Mouse (Mus musculus) MEL (cell line): ENCODE data around the gene Ttll11. TPM values are rescaled to one million over a fixed set of nuclear protein-coding genes. Genes with fewer than 3 reads are reported as not detected.

Source experiments
- DNase-seq: peaks from one replicate; pipeline ENCODE4 v3.0.0; 2011; ENCODE audit warnings: low read depth, low spot score
- H3K27ac ChIP-seq: 2 replicates; pipeline ENCODE4 v1.5.1; 2012; ENCODE audit warnings: low read depth, mild to moderate bottlenecking, control low read depth, low read length, moderate library complexity; ENCODE audit not compliant: control insufficient read depth
- H3K27me3 ChIP-seq, 2 experiments: fragments of 150-350 bp in 1 of 2; sonication (generic) in 1 of 2; 2 replicates each; pipeline ENCODE4 v1.6.1; 2012; ENCODE audit warnings: low read length in 2 of 2, mild to moderate bottlenecking in 2 of 2, improper control_type of control experiment in 1 of 2, moderate library complexity in 1 of 2; ENCODE audit not compliant: insufficient read depth in 2 of 2, control insufficient read depth in 1 of 2
- H3K36me3 ChIP-seq, 2 experiments: 2 replicates each; pipeline ENCODE4 v1.6.1; 2012 to 2014; ENCODE audit warnings: low read length in 2 of 2, improper control_type of control experiment in 1 of 2, inconsistent platforms in 1 of 2, mild to moderate bottlenecking in 1 of 2; ENCODE audit not compliant: insufficient read depth in 2 of 2, control insufficient read depth in 1 of 2
- H3K4me1 ChIP-seq, 2 experiments: fragments of 150-350 bp in 1 of 2; sonication (generic) in 1 of 2; 2 replicates each; pipeline ENCODE4 v1.6.1; 2012; ENCODE audit warnings: low read length in 2 of 2, improper control_type of control experiment in 1 of 2, mild to moderate bottlenecking in 1 of 2; ENCODE audit not compliant: insufficient read depth in 2 of 2, control insufficient read depth in 1 of 2
- H3K4me3 ChIP-seq, 2 experiments: fragments of 150-350 bp in 1 of 2; sonication (generic) in 1 of 2; 2 replicates each; pipeline ENCODE4 v1.5.1; 2012; ENCODE audit warnings: low read depth in 2 of 2, low read length in 2 of 2, mild to moderate bottlenecking in 2 of 2, moderate library complexity in 2 of 2, control low read depth in 1 of 2, improper control_type of control experiment in 1 of 2; ENCODE audit not compliant: control insufficient read depth in 1 of 2, insufficient read depth in 1 of 2
- H3K79me2 ChIP-seq: 2 replicates; pipeline ENCODE4 v1.6.1; 2012; ENCODE audit warnings: mild to moderate bottlenecking, low read length, moderate library complexity; ENCODE audit not compliant: control insufficient read depth, poor library complexity, insufficient read depth
- H3K9ac ChIP-seq: 2 replicates; pipeline ENCODE4 v1.6.1; 2012; ENCODE audit warnings: low read depth, mild to moderate bottlenecking, control low read depth, low read length, moderate library complexity; ENCODE audit not compliant: control insufficient read depth, poor library complexity, severe bottlenecking
- H3K9me3 ChIP-seq: fragments of 150-350 bp; sonication (generic); replicated peaks from 2 replicates; pipeline ENCODE4 v1.6.1; 2012; ENCODE audit warnings: mild to moderate bottlenecking, low read length, improper control_type of control experiment, moderate library complexity; ENCODE audit not compliant: insufficient read depth
- CHD2 ChIP-seq: IDR thresholded peaks from 2 replicates; pipeline ENCODE4 v1.6.1; 2011; ENCODE audit warnings: low read length, improper control_type of control experiment
- ELF1 ChIP-seq: IDR thresholded peaks from 2 replicates; pipeline ENCODE4 v1.6.1; 2014; ENCODE audit warnings: low read depth, mild to moderate bottlenecking, inconsistent platforms, low read length, improper control_type of control experiment, moderate library complexity
- ETS1 ChIP-seq: IDR thresholded peaks from 2 replicates; pipeline ENCODE4 v1.6.1; 2012; ENCODE audit warnings: low read depth, mild to moderate bottlenecking, inconsistent platforms, low read length, improper control_type of control experiment, moderate library complexity
- GABPA ChIP-seq: IDR thresholded peaks from 2 replicates; pipeline ENCODE4 v1.6.1; 2012; ENCODE audit warnings: low read depth, mild to moderate bottlenecking, inconsistent platforms, low read length, improper control_type of control experiment, moderate library complexity
- GATA1 ChIP-seq: IDR thresholded peaks from 2 replicates; pipeline ENCODE4 v1.6.1; 2011; ENCODE audit warnings: low read depth, low read length, improper control_type of control experiment
- HCFC1 ChIP-seq: IDR thresholded peaks from 2 replicates; pipeline ENCODE4 v1.6.1; 2012; ENCODE audit warnings: low read depth, mild to moderate bottlenecking, inconsistent platforms, low read length, improper control_type of control experiment, moderate library complexity
- MAZ ChIP-seq: IDR thresholded peaks from 2 replicates; pipeline ENCODE4 v1.6.1; 2012; ENCODE audit warnings: low read depth, mild to moderate bottlenecking, inconsistent platforms, low read length, improper control_type of control experiment
- MEF2A ChIP-seq: IDR thresholded peaks from 2 replicates; pipeline ENCODE4 v1.6.1; 2014; ENCODE audit warnings: low read depth, mild to moderate bottlenecking, inconsistent platforms, low read length, improper control_type of control experiment; ENCODE audit not compliant: poor library complexity, insufficient replicate concordance, severe bottlenecking; ENCODE audit errors: extremely low read depth
- MYB ChIP-seq: IDR thresholded peaks from 2 replicates; pipeline ENCODE4 v1.6.1; 2011; ENCODE audit warnings: mild to moderate bottlenecking, low read depth, low read length, improper control_type of control experiment
- NELFE ChIP-seq: IDR thresholded peaks from 2 replicates; pipeline ENCODE4 v1.6.1; 2011; ENCODE audit warnings: low read depth, low read length, improper control_type of control experiment
- NRF1 ChIP-seq: IDR thresholded peaks from 2 replicates; pipeline ENCODE4 v1.6.1; 2014; ENCODE audit warnings: low read depth, mild to moderate bottlenecking, inconsistent platforms, low read length, improper control_type of control experiment, moderate library complexity; ENCODE audit not compliant: poor library complexity, insufficient read depth, severe bottlenecking
- POLR2A ChIP-seq, 2 experiments: IDR thresholded peaks; 2 replicates each; pipeline ENCODE4 v1.6.1; 2011 to 2012; ENCODE audit warnings: low read length in 2 of 2, mild to moderate bottlenecking in 2 of 2, control low read depth in 1 of 2, improper control_type of control experiment in 1 of 2, low read depth in 1 of 2, moderate library complexity in 1 of 2; ENCODE audit not compliant: control insufficient read depth in 1 of 2, insufficient read depth in 1 of 2, poor library complexity in 1 of 2
- POLR2AphosphoS5 ChIP-seq: IDR thresholded peaks from 2 replicates; pipeline ENCODE4 v1.6.1; 2012; ENCODE audit warnings: low read depth, borderline replicate concordance, mild to moderate bottlenecking, inconsistent platforms, low read length, moderate library complexity, mixed read lengths
- RCOR1 ChIP-seq: IDR thresholded peaks from 2 replicates; pipeline ENCODE4 v1.6.1; 2012; ENCODE audit warnings: low read depth, mild to moderate bottlenecking, inconsistent platforms, low read length, improper control_type of control experiment
- SIN3A ChIP-seq: IDR thresholded peaks from 2 replicates; pipeline ENCODE4 v1.6.1; 2012; ENCODE audit warnings: low read length, improper control_type of control experiment, inconsistent platforms
- SMC3 ChIP-seq: IDR thresholded peaks from 2 replicates; pipeline ENCODE4 v1.6.1; 2011; ENCODE audit warnings: low read depth, low read length, improper control_type of control experiment
- TBP ChIP-seq: IDR thresholded peaks from 2 replicates; pipeline ENCODE4 v1.8.0; 2011; ENCODE audit warnings: low read depth, low read length, improper control_type of control experiment
- ZC3H11A ChIP-seq: IDR thresholded peaks from 2 replicates; pipeline ENCODE4 v1.6.1; 2012; ENCODE audit warnings: low read depth, mild to moderate bottlenecking, inconsistent platforms, low read length, improper control_type of control experiment
- ZKSCAN1 ChIP-seq: IDR thresholded peaks from 2 replicates; pipeline ENCODE4 v1.6.1; 2012; ENCODE audit warnings: low read depth, mild to moderate bottlenecking, inconsistent platforms, low read length, improper control_type of control experiment, moderate library complexity
- ZNF384 ChIP-seq: IDR thresholded peaks from 2 replicates; pipeline ENCODE4 v1.6.1; 2012; ENCODE audit warnings: low read depth, mild to moderate bottlenecking, inconsistent platforms, low read length, improper control_type of control experiment
- polyA plus RNA-seq, 2 experiments: library from polyadenylated mRNA; stranded (reverse) in 1 of 2; unstranded in 1 of 2; fragments of >175 nt in 1 of 2; fragments of >200 nt in 1 of 2; gene quantifications; 2 replicates each; pipeline versions ENCODE4 v1.2.1 to v1.2.4; 2012; ENCODE audit warnings: low replicate concordance in 2 of 2, low read depth in 1 of 2; ENCODE audit not compliant: insufficient read length in 2 of 2, insufficient read depth in 1 of 2, missing spikeins in 1 of 2
- total RNA-seq: library from RNA; depleted of rRNA; stranded (reverse); fragments of 300-350 nt; gene quantifications from 2 replicates; pipeline ENCODE4 v1.2.3, GENCODE M21; 2012

Ttll11 gene
- total and polyA plus RNA-seq, 3 experiments, result 1.2 to 2.5 TPM; not detected in 1

DNA sequence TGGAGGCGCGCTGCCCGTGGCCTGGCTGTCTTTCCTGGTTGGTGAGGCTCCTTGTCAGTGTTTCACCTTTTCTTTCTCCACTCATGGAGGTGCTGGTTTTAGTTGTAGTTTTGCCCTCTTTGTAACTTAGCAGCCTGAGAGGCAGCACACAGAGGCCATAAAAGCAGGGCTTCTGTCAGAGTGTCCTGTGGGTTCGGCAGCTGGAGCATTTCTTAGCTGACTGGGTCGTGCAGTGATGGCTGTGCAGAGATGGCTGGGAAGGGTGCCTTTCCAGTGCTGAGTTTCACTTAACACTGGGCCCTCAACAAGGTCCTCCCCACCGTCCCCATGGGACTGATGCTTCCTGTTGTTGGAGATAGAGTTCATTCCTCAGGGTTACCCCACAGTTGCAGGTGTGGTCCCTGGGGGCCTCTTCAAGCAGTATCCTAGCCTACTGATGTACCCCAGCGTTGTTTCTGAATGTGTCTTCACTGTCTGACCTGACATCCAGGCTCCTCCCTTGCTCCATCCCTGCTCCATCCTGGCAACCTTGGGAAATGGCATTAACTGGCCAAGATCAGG is 242.2 kb downstream of the Ttll11 start:
- peaks cover 0 to 1% of the 10 kb centered on the region in 2 experiments; a peak in 2 of 4 replicates for H3K27me3 ChIP-seq
- H3K4me3 ChIP-seq, result no peak overlapping the region
- no peak overlapping the region for H3K9ac ChIP-seq
- TF ChIP-seq ETS1, result no peak
- TF ChIP-seq POLR2A (IDR thresholded peaks at IDR 0.05; ENCODE audit: control insufficient read depth in 1 of 2, insufficient read depth in 1 of 2, low read depth in 1 of 2, low read length in 2 of 2, poor library complexity in 1 of 2), result no peak
- TF ChIP-seq MAZ, result no peak
- TF ChIP-seq CHD2, result no peak
- no peak for TF ChIP-seq HCFC1
- TF ChIP-seq RCOR1, result no peak
- no peak for TF ChIP-seq SMC3
- TF ChIP-seq ZKSCAN1, result no peak
- no peak for TF ChIP-seq NRF1
- TF ChIP-seq GATA1, result no peak
- TF ChIP-seq POLR2AphosphoS5, result no peak
- TF ChIP-seq, all 39 proteins: peak for 0
- Histone ChIP-seq H3K4me1 (peaks cover 0 to 2% of the 10 kb centered on the region in 2 experiments; a peak in 1 of 4 replicates), H3K9me3 (no peaks in the 10 kb centered on the region), H3K79me2 (no peaks in the 10 kb centered on the region), H3K36me3 (peaks cover 0 to 2% of the 10 kb centered on the region in 2 experiments; a peak in 2 of 4 replicates), H3K27ac (no peak overlapping the region)
- DNase-seq, result no peak

DNA sequence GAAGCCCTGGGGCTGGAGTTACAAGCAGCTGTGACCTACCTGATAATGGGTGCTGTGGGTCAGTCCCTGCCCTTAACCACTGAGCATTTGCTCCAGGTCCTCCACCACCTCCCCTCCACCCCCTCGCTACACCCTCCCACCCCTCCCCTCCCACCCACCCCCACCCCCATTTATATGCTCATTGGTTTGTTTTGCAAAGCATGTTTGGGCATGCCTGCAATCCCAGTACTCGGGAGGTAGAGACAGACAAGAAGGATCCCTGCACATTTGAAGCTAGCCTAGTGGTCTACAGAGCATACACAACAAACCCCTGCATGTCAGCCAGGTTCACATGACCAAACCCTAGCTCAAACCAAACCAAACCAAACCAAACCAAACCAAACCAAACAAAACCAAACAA is 243.7 kb downstream of the Ttll11 start:
- H3K27ac ChIP-seq, result no peak overlapping the region
- peaks cover 0 to 4% of the 10 kb centered on the region in 2 experiments; a peak in 2 of 4 replicates for H3K36me3 ChIP-seq
- no peak overlapping the region for H3K4me3 ChIP-seq
- H3K79me2 ChIP-seq, result no peaks in the 10 kb centered on the region
- H3K9me3 ChIP-seq, result no peaks in the 10 kb centered on the region
- DNase-seq, result no peak
- TF ChIP-seq MEF2A (no peak), RCOR1 (no peak), SIN3A (no peak), MYB (no peak), GABPA (no peak), ZNF384 (no peak), ELF1 (no peak), TBP (no peak), MAZ (no peak), ZC3H11A (no peak), NELFE (no peak)
- H3K9ac ChIP-seq, result no peak overlapping the region
- peaks cover 2 to 7% of the 10 kb centered on the region in 2 experiments for H3K4me1 ChIP-seq
- peaks cover 0 to 1% of the 10 kb centered on the region in 2 experiments; a peak in 2 of 4 replicates for H3K27me3 ChIP-seq
